Mouse (Mus musculus) right cerebral cortex, postnatal 10 days (tissue): Measurements from ENCODE around the gene Adgrf5.
"Not testable (repeated sequence)": the region's sequence is repeated elsewhere in the genome, so short reads cannot be mapped to it uniquely, and the experiment has no call there.

Experiments
- DNase-seq, 2 experiments: peaks; one replicate each; pipeline ENCODE4 v3.0.0; 2021; ENCODE audit warnings: low spot score in 2 of 2

Adgrf5 gene

GRCm38 (mm10) chr17:43359826-43360619 is at the start of gene Adgrf5:
Adgrf5 (plus strand) TSS chr17:43360451.
- no peak for DNase-seq

DNA sequence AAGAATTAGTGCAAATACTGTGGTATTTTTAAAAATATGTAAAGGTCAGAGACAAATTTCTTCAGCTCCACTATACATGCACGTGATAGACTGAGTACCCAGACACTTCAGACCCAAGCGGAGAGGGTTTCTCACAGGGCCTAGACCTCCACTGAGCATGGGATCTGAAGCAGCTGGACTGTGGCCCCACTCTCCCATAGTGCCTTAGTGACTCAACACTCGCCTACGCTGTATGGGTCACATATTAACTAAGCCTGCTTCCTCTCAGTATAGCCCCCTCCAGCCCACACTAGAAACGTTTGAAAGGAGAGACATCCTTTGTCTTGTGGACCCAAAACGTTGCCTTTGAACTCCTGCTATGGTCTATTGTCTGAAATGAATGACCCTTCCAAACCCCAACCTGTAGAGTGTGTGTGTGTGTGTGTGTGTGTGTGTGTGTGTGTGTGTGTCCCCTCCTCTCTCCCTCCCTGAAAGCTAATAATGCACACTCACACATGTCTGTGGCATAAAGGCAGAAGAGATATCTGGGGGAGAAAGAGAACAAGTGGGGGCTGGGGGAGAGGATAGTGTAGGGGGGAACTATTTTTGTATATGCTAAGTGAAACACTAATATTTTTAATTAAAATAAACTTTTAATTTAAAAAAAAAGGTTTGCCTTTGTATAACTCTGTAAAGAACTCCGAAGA is 34.1 kb upstream of the Adgrf5 start:
- DNase-seq, result no peak

DNA sequence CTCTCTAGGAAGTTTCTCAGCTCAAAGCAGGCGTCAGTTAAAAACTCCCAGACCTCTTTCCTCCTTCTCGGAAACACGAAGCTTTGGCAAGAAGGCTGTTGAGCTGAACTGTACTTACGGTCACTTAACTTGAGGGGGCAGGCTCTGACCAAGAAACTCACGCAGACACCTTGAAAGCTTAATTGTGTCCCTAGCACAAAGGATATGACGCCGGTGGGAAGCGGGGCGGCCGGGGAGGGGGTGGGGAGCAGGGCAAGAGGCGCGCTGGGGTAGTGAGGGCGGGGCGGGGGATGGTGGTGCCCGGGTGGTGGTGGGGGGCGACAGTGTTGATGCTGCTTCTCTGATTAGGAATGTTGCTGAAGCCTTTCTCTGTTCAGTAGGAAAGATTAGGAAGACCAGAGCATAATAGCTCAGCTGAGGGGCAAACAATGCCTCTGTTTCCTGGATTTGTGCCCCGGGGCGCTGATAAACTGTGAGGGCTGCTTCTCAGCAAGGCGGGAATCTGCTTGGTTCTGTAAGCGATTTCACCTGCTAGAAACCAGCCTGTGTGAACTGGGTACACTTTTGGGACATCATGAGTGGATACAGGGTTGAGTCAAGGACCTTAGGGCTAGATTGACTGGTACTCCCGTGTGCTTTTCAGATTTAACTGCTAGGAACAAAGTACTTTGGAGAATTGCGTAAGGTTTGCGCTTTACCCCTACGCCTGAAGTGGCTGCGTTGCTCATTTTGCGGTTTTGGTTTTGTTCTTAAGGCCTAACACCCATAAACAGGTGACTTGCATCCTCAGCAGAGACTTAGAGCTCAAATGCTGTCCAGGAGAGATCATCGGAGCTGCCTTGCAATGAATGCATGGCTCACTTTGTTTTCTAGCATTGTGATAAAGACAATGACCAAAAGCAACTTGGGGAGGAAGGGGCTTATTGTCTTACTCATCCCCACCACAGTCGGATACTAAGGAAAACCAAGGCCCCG is 33.2 kb upstream of the Adgrf5 start:
- peak; percentile 38 to 45 for DNase-seq

GRCm38 (mm10) chr17:43327810-43328209 is 32.4 kb upstream of the Adgrf5 start:
- no peak for DNase-seq

DNA sequence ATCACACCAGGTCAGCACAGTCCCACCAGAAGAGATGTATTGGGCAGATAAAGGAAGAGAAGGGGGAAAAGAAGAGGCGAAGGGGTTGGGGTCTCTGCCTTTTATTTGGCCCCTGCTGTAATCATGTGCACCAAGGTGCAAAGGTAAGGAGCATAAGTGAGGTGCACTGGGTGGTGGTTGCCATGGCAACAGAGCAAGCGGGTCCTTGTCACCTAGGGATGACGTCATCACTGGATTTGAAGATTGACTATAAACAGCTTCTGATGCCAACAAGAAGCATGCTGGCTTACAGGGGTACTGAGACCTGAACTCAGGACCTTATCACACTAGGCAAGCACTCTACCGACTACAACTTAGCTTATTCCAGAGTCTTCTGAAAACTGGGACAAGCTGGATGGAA is 31.0 kb upstream of the Adgrf5 start:
- DNase-seq, result no peak

DNA sequence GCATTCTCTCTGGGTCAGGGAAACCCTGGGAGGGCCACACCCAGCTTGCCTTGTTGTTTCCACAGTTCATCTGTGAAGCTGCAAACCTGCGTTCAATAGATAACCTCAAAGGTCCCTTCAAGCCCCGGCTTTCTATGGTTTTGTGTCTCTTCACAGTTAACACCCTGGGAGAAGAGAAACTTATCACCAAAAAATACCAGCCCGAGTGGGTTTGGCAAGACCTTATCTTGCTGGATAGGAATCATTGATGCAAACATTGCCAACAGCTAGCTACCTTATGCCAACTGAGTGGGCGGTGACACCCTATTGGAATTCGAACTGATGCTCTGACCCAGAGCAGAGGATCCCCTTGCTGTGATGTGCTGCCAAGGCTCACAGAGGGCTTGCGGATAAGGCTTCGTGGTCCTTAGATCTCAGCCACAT is 30.5 kb upstream of the Adgrf5 start:
- DNase-seq, result no peak

GRCm38 (mm10) chr17:43332686-43333085 is 27.6 kb upstream of the Adgrf5 start:
- DNase-seq, result no peak

GRCm38 (mm10) chr17:43334074-43334473 is 26.2 kb upstream of the Adgrf5 start:
- no peak for DNase-seq

- no peak for DNase-seq
Measured at GRCm38 (mm10) chr17:43337643-43338042, 22.6 kb upstream of the Adgrf5 start.

- no peak for DNase-seq
Measured at GRCm38 (mm10) chr17:43338279-43338678, 22.0 kb upstream of the Adgrf5 start.

GRCm38 (mm10) chr17:43346499-43346898 is 13.8 kb upstream of the Adgrf5 start:
- DNase-seq, result not testable (repeated sequence)

DNA sequence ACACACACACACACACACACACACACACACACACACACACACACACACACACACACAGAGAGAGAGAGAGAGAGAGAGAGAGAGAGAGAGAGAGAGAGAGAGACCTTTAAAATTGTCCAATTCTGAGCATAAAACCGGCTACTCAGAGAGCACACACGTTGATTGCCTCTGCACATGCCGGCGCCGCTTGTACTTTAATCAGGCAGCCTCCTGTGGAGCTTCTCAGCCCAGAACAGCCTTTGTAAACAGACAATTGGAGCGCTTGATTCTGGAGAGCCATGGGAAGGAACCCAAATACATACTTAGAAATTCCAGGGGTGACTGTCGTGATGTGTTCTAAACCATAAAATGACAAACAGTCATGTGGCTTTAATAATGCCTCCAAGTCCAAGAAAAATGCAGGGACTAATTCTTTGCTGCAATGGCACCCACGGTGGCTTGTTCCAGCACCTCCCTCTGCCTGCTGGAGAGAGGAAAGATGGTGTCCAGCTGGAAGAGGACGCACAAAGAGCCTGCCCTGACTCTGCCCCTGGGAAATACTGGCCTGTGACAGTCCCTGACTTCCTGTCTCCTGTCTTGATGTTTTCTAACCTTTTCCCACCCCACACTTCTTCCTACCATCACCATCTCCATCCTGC is 2.2 kb upstream of the Adgrf5 start:
- DNase-seq, result no peak

GRCm38 (mm10) chr17:43361021-43361420 is 770 bp downstream of the Adgrf5 start:
- DNase-seq, result no peak

- DNase-seq, result no peak
Measured at GRCm38 (mm10) chr17:43362362-43362761, 2.1 kb downstream of the Adgrf5 start.

- no peak for DNase-seq
Measured at GRCm38 (mm10) chr17:43362881-43363280, 2.6 kb downstream of the Adgrf5 start.

DNA sequence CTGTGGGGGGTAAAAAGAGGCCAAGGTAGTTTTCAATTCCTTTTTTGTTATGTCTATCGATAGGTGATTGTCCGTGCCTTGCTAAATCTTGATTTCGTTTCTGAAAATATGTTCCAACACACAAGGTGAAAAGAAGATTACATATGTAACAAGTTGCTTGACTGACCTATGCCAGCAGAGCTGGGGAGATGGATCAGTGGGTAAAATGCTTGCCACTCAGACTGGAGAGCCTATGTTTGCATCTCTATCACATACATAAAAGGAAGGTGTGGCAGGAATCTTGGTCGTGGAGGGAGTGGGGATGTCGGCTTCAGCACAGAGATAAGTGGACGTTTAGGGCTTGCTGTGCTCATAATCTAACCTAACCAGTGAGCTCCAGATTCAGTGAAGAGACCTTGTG is 3.7 kb downstream of the Adgrf5 start:
- DNase-seq, result no peak

- no peak for DNase-seq
Measured at GRCm38 (mm10) chr17:43365297-43365696, 5.0 kb downstream of the Adgrf5 start.

GRCm38 (mm10) chr17:43366486-43366885 is 6.2 kb downstream of the Adgrf5 start:
- no peak for DNase-seq

DNA sequence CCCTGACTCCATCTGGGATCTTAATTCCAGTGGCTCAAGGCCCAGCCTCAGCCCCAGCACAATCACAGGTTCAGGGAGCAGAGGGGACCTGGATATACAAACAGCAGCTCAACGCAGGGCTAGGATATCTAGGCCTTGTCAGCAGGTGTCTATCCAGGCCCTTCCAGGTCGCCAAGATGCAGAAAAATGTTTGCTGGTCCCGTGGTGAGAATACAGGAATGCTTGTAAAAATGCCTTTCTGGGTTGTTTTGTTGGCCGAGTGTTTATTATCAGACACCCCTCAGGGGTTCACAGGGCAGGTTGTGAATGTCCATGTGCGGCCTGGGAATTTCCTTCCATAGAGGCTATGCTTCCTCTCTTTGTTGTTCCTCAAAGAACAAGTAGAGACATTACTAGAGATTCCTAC is 7.9 kb downstream of the Adgrf5 start:
- no peak for DNase-seq

GRCm38 (mm10) chr17:43372604-43373003 is 12.4 kb downstream of the Adgrf5 start:
- DNase-seq, result no peak

- DNase-seq, result no peak
Measured at GRCm38 (mm10) chr17:43374020-43374419, 13.8 kb downstream of the Adgrf5 start.

GRCm38 (mm10) chr17:43376527-43376926 is 16.3 kb downstream of the Adgrf5 start:
- no peak for DNase-seq
